Mouse (Mus musculus) right cerebral cortex, postnatal 36 days (tissue): ENCODE measurements at regions not wholly inside any gene's neighbourhood (a gene's known extent, or its start where the extent isn't known, plus 50 kb on each side); places are given as distances from the start of the nearest gene placed in this dataset.

Experiments
- DNase-seq, 2 experiments: peaks; one replicate each; pipeline ENCODE4 v3.0.0; 2022; ENCODE audit warnings: low spot score in 2 of 2, mixed read lengths in 1 of 2

DNA sequence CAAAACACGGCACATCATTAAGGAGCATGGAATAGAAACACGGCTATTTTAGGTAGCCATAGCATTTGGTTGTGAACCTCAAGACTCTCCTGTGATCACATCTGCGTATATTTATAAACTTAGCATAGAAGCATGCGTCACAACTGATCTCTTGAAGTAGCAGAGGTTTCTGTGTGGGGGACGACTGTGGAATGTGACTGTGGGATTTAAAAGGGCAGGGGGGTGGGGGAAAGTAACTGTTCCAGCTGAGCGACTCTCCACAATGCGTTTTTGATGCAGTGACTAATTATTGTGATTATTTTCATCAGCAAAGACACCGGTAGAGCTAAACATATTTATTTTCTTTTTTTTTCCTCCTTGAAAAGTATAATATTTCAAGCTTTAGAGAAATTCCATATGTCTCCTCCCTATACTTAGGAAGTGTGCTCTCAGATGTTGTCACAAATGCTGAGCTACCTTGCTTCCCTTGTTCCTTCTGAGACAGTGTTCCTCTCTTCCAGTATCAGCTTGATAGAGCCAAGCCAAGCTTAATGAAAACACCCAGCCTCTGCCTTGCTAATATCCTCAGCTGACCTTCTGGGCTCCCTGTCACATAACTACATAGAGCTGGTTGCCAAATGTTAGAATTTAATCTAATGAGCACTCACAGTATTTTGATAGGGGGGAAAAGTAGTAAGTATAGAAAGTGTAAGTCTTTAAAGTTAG, 75.0 kb upstream of the Magi3 start:
- DNase-seq = no peak

DNA sequence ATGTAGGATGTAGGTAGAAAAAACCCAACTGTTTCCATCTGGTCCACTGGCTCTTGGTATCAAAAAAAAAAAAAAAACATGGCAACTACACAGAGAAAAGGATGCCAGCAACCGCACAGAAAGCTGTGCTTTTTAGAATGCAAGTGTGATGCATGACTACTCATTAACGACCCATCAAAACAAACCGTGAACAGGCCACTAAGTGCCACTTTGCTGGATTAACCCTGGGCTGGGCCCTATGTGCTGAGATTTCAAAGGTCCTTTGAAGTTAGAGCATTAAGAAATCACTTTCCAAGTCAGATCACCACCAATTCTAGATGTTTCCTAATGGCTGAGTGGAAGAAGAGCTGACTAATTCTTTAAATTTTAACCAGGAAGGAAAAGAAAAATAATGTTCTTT, 73.7 kb upstream of the Magi3 start:
- no peak for DNase-seq

DNA sequence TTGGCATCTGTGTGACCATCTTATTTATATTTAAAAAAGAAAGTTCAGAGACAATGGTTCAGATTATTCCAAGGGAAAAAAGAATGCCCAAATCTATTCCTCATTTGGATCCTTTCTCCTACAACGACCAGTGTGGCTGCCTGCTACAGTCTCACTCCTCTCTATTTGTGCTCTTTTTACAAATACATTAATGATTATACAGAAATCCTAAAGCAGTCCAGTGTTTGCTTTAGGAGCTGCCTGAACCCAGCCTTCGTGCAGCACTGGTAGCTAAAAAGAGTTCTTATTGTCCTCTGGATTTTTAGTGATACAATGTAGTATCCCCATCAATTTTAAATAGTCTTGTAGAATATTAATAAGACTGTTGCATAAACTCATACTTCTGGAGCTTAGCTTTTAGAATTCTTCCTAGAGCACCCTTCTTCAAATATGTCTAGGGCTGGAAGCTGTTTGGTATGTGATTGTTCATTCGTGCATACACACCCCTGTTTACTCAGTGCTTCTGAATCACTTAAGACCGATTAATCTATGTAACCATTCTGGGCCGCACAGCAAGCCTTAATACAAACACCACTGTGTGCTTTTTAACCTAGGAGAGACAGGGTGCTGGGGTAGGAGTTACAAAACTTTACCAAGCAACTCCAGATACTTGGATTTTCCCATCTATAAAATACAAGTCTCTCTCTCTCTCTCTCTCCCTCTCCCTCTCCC, 69.0 kb upstream of the Magi3 start:
- DNase-seq = no peak

DNA sequence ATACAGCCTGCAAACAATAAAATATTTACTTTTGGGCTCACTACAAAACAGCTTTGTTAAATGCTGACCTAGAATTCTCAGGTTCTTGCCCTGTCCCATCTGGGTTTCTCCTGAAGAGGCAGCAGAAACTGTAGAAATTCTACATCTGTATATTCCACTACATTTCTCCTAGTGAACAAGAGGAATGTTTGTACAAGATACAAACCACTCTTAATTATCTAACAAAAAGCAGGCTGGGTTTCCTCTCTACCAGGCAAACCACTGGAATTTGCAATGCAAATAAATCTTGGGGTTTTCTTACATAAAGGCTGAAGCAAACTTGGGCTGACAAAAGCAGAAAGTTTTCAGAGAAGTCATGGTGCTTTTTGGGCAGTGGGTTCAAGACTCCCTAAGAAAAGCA, 67.7 kb upstream of the Magi3 start:
- DNase-seq = no peak

DNA sequence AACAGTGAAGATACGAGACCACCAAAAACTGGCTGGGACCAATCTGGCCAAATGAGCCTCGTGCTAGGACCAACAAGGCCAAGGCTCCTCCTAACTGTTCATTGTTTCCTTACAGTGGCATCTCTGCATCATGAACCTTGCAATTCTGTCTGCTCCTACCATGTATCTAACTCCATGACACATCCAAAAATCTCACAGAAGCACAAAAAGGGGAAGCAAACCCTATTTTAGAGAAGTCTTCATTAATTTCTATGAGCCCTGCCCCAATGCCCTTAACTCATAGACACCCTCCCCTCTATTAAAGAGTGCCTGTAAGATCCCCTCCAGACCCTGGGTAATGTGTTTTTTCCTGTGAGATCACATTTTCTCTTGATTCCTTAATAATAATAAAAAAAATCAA, 64.8 kb upstream of the Magi3 start:
- DNase-seq = no peak

GRCm38 (mm10) chr3:104283855-104284254, 63.7 kb upstream of the Magi3 start:
- no peak for DNase-seq

GRCm38 (mm10) chr3:104279505-104279904, 59.3 kb upstream of the Magi3 start:
- no peak for DNase-seq

- DNase-seq = no peak
Observed at GRCm38 (mm10) chr3:104274718-104275302, 54.6 kb upstream of the Magi3 start.

- DNase-seq = no peak
Observed at GRCm38 (mm10) chr3:104274084-104274483, 53.9 kb upstream of the Magi3 start.
